Mouse (Mus musculus) stomach, postnatal 0 days (tissue): ENCODE data around the gene BC030867.

Experiments used
- CTCF ChIP-seq: IDR thresholded peaks from 2 replicates; pipeline ENCODE4 v1.5.1; 2016; ENCODE audit warnings: antibody characterized with exemption, low read depth, mild to moderate bottlenecking, moderate library complexity
- EP300 ChIP-seq: optimal IDR thresholded peaks from 2 replicates; pipeline ENCODE3; 2016; ENCODE audit warnings: antibody characterized with exemption

DNA sequence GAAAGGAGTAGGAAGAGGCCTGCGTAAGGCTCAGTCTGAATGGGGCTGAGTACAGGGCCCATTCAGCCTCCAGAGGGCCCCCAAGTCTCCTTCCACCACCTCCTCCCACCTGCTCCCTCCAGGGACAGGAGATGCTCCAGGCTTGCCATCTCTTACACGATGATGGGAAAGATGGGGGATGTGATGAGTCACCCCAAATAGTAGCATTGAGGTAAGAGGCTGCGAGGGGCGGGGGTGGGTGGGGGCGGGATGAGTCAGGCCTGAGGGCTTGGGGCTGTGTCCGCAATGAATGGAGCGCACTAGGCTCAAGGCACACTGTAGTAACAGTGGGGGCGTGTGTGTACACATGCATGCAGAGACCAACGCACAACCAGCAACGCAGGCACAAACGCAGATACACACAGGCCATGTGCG, 47.3 kb upstream of the BC030867 start:
- TF ChIP-seq CTCF (peak; percentile 57), EP300 (no peak)
